Mouse (Mus musculus): ENCODE measurements around the gene Ugt2b34. TPM values are rescaled to one million over a fixed set of nuclear protein-coding genes. Genes with fewer than 3 reads are reported as not detected.
"Not testable (repeated sequence)": the region's sequence is repeated elsewhere in the genome, so short reads cannot be mapped to it uniquely, and the experiment has no call there.

Gene Ugt2b34
- polyA plus RNA-seq, 1 experiment from 2014 or later = 57.5 TPM

- Histone ChIP-seq H3K4me2 (replicated peaks; ENCODE audit: low read depth) (no peak overlapping the region), H3K4me1 (replicated peaks; ENCODE audit: control insufficient read depth, insufficient read depth, low read length) (no peaks in the 10 kb centered on the region), H3K36me3 (ENCODE audit: control insufficient read depth, insufficient read depth) (no peaks in the 10 kb centered on the region), H3K4me3 (ENCODE audit: low read depth, low read length) (no peak overlapping the region), H3K27me3 (replicated peaks; ENCODE audit: control insufficient read depth, insufficient read depth, low read length) (no peaks in the 10 kb centered on the region), H3K9me3 (ENCODE audit: control insufficient read depth) (no peaks in the 10 kb centered on the region), H3K27ac (ENCODE audit: low read depth, low read length) (no peak overlapping the region), H3K9ac (ENCODE audit: low read depth, low read length) (no peak overlapping the region)
- TF ChIP-seq CTCF (IDR thresholded peaks at IDR 0.05; ENCODE audit: low read depth) = no peak
- no peak for ATAC-seq
- 37% methylated on average over 1 of the region's 1 CpGs for WGBS
These were observed 49.1 kb downstream of the Ugt2b34 start for GRCm38 (mm10) chr5:86857682-86858081.

- WGBS = 43% methylated on average over 13 of the region's 13 CpGs
- H3K36me3 ChIP-seq (ENCODE audit: control insufficient read depth, insufficient read depth); H3K27me3 ChIP-seq (replicated peaks; ENCODE audit: control insufficient read depth, insufficient read depth, low read length); H3K4me1 ChIP-seq (replicated peaks; ENCODE audit: control insufficient read depth, insufficient read depth, low read length); H3K4me2 ChIP-seq (replicated peaks; ENCODE audit: low read depth); H3K9me3 ChIP-seq (ENCODE audit: control insufficient read depth); H3K27ac ChIP-seq (ENCODE audit: low read depth, low read length); H3K4me3 ChIP-seq (ENCODE audit: low read depth, low read length); H3K9ac ChIP-seq (ENCODE audit: low read depth, low read length): not testable (repeated sequence)
- peak; percentile 51; the same call in 1 of the 2 replicates for ATAC-seq
These were observed 50.2 kb downstream of the Ugt2b34 start for GRCm38 (mm10) chr5:86856505-86856904.

GRCm38 (mm10) chr5:86851658-86852057, 55.1 kb downstream of the Ugt2b34 start:
- Histone ChIP-seq H3K9me3 (ENCODE audit: control insufficient read depth) (no peaks in the 10 kb centered on the region), H3K27ac (ENCODE audit: low read depth, low read length) (no peak overlapping the region), H3K36me3 (ENCODE audit: control insufficient read depth, insufficient read depth) (no peaks in the 10 kb centered on the region), H3K27me3 (replicated peaks; ENCODE audit: control insufficient read depth, insufficient read depth, low read length) (no peaks in the 10 kb centered on the region), H3K4me1 (replicated peaks; ENCODE audit: control insufficient read depth, insufficient read depth, low read length) (no peaks in the 10 kb centered on the region), H3K9ac (ENCODE audit: low read depth, low read length) (no peak overlapping the region), H3K4me2 (replicated peaks; ENCODE audit: low read depth) (no peak overlapping the region), H3K4me3 (ENCODE audit: low read depth, low read length) (no peak overlapping the region)
- ATAC-seq = no peak
- 54% methylated on average over 5 of the region's 5 CpGs for WGBS
- no peak for TF ChIP-seq CTCF (IDR thresholded peaks at IDR 0.05; ENCODE audit: low read depth)

GRCm38 (mm10) chr5:86850104-86850503, 56.6 kb downstream of the Ugt2b34 start:
- H3K36me3 ChIP-seq (ENCODE audit: control insufficient read depth, insufficient read depth) = no peaks in the 10 kb centered on the region
- no peak overlapping the region for H3K4me3 ChIP-seq (ENCODE audit: low read depth, low read length)
- no peak overlapping the region for H3K4me2 ChIP-seq (replicated peaks; ENCODE audit: low read depth)
- H3K27ac ChIP-seq (ENCODE audit: low read depth, low read length) = no peak overlapping the region
- no peak overlapping the region for H3K9ac ChIP-seq (ENCODE audit: low read depth, low read length)
- TF ChIP-seq CTCF (IDR thresholded peaks at IDR 0.05; ENCODE audit: low read depth) = peak; percentile 78
- no peaks in the 10 kb centered on the region for H3K9me3 ChIP-seq (ENCODE audit: control insufficient read depth)
- H3K27me3 ChIP-seq (replicated peaks; ENCODE audit: control insufficient read depth, insufficient read depth, low read length) = no peaks in the 10 kb centered on the region
- no peaks in the 10 kb centered on the region for H3K4me1 ChIP-seq (replicated peaks; ENCODE audit: control insufficient read depth, insufficient read depth, low read length)
- no peak for ATAC-seq

GRCm38 (mm10) chr5:86841261-86841660, 65.5 kb downstream of the Ugt2b34 start:
- not testable (repeated sequence) for ATAC-seq; H3K4me1 ChIP-seq (replicated peaks; ENCODE audit: control insufficient read depth, insufficient read depth, low read length); H3K27ac ChIP-seq (ENCODE audit: low read depth, low read length); H3K4me2 ChIP-seq (replicated peaks; ENCODE audit: low read depth); H3K36me3 ChIP-seq (ENCODE audit: control insufficient read depth, insufficient read depth); H3K4me3 ChIP-seq (ENCODE audit: low read depth, low read length); H3K27me3 ChIP-seq (replicated peaks; ENCODE audit: control insufficient read depth, insufficient read depth, low read length); H3K9me3 ChIP-seq (ENCODE audit: control insufficient read depth); H3K9ac ChIP-seq (ENCODE audit: low read depth, low read length)
- peak; percentile 33; the same call in 1 of the 2 replicates for TF ChIP-seq CTCF (IDR thresholded peaks at IDR 0.05; ENCODE audit: low read depth)

GRCm38 (mm10) chr5:86840207-86840606, 66.5 kb downstream of the Ugt2b34 start:
- WGBS = 81% methylated on average over 2 of the region's 2 CpGs
- no peak for ATAC-seq
- peaks cover 15% of the 10 kb centered on the region for H3K36me3 ChIP-seq (ENCODE audit: control insufficient read depth, insufficient read depth)
- no peaks in the 10 kb centered on the region for H3K9me3 ChIP-seq (ENCODE audit: control insufficient read depth)
- no peak for TF ChIP-seq CTCF (IDR thresholded peaks at IDR 0.05; ENCODE audit: low read depth)
- no peak overlapping the region for H3K27ac ChIP-seq (ENCODE audit: low read depth, low read length)
- H3K4me3 ChIP-seq (ENCODE audit: low read depth, low read length) = no peak overlapping the region
- no peaks in the 10 kb centered on the region for H3K4me1 ChIP-seq (replicated peaks; ENCODE audit: control insufficient read depth, insufficient read depth, low read length)
- H3K27me3 ChIP-seq (replicated peaks; ENCODE audit: control insufficient read depth, insufficient read depth, low read length) = no peaks in the 10 kb centered on the region
- no peak overlapping the region for H3K4me2 ChIP-seq (replicated peaks; ENCODE audit: low read depth)
- H3K9ac ChIP-seq (ENCODE audit: low read depth, low read length) = no peak overlapping the region

Other genes with a start within 250 kb of the Ugt2b34 start
- not detected in 2 replicates for gene Tmprss11b, start 230.6 kb downstream of the Ugt2b34 start, polyA plus RNA-seq (2015; fragmentation: Nextera tagmentation; extraction: Ambion mirVana)
- gene Tmprss11e, start 161.1 kb downstream of the Ugt2b34 start, polyA plus RNA-seq (2015; fragmentation: Nextera tagmentation; extraction: Ambion mirVana) = not detected in 2 replicates
- 21.2 and 22.9 TPM in 2 replicates for gene Ythdc1, start 102.7 kb downstream of the Ugt2b34 start, polyA plus RNA-seq (2015; fragmentation: Nextera tagmentation; extraction: Ambion mirVana)
- gene Ugt2b1, start 19.6 kb upstream of the Ugt2b34 start, polyA plus RNA-seq (2015; fragmentation: Nextera tagmentation; extraction: Ambion mirVana) = 0.04 and 0.05 TPM in 2 replicates
- 2.4 and 3.1 TPM in 2 replicates for gene Ugt2b35, start 93.9 kb upstream of the Ugt2b34 start, polyA plus RNA-seq (2015; fragmentation: Nextera tagmentation; extraction: Ambion mirVana)
- gene Ugt2b36, start 185.6 kb upstream of the Ugt2b34 start, polyA plus RNA-seq (2015; fragmentation: Nextera tagmentation; extraction: Ambion mirVana) = 17.1 and 22.0 TPM in 2 replicates
- gene Ugt2b5, start 233.4 kb upstream of the Ugt2b34 start, polyA plus RNA-seq (2015; fragmentation: Nextera tagmentation; extraction: Ambion mirVana) = 107 and 117 TPM in 2 replicates